Mouse (Mus musculus) forebrain, embryonic 10.5 days (tissue): ENCODE results near the gene Cdh23. TPM values are rescaled to one million over a fixed set of nuclear protein-coding genes. Genes with fewer than 3 reads are reported as not detected.
A peak's percentile ranks its signal among the peaks of the same experiment; 100 is the strongest.

Experiments used
- DNase-seq: peaks from one replicate; pipeline ENCODE4 v3.0.0-alpha.2; 2017; ENCODE audit warnings: low spot score; ENCODE audit errors: extremely low spot score
- H3K27ac ChIP-seq: fragments of 300-500 bp; sonication (generic); 2 replicates; pipeline ENCODE4 v1.5.1; 2016; ENCODE audit warnings: mild to moderate bottlenecking
- H3K27me3 ChIP-seq: fragments of 300-500 bp; sonication (generic); 2 replicates; pipeline ENCODE4 v1.6.1; 2016; ENCODE audit warnings: mild to moderate bottlenecking; ENCODE audit not compliant: poor library complexity, severe bottlenecking
- H3K36me3 ChIP-seq: fragments of 300-500 bp; sonication (generic); replicated peaks from 2 replicates; pipeline ENCODE4 v1.6.1; 2016; ENCODE audit warnings: mild to moderate bottlenecking, moderate library complexity
- H3K4me1 ChIP-seq: fragments of 300-500 bp; sonication (generic); 2 replicates; pipeline ENCODE4 v1.6.1; 2016
- H3K4me3 ChIP-seq: fragments of 300-500 bp; sonication (generic); 2 replicates; pipeline ENCODE4 v1.5.1; 2016; ENCODE audit warnings: mild to moderate bottlenecking, moderate library complexity
- H3K9me3 ChIP-seq: fragments of 300-500 bp; sonication (generic); 2 replicates; pipeline ENCODE4 v1.6.1; 2016; ENCODE audit warnings: mild to moderate bottlenecking, moderate library complexity
- WGBS: fragments of 180-500 bp; shearing (Covaris S2); methylation state at CpG from one replicate; pipeline ENCODE4 v1.1.7; 2016; 5-methylcytosine and 5-hydroxymethylcytosine counted together
- polyA plus RNA-seq: library from polyadenylated mRNA; unstranded; fragments of >200 nt; fragmentation: Nextera tagmentation; extraction: Ambion mirVana; gene quantifications from 2 replicates; pipeline ENCODE4 v1.2.1, GENCODE M21; 2016

Gene Cdh23
- polyA plus RNA-seq, 1 experiment from 2014 or later, result 0.32 TPM

DNA sequence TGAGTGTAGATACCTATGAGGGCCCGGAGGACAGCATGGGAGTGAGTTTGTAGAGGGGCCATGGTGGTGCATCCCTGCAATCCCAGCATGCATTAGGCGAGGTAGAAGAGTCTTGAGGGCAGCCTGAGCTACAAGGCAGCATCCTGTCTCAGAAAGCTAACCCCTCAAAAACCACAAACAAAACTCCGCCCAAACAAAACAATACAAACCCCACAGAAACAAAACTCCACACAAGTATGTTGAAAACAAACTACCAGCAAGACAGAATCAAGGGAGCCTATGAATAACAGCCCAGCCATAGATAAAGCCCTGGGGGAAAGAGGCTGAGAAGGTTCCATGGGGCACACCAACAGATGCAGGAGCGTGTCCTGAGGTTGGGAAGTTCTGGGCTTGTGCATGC is 350.2 kb downstream of the Cdh23 start:
- Histone ChIP-seq H3K4me3 (no peak overlapping the region), H3K4me1 (peaks cover 64% of the 10 kb centered on the region), H3K27ac (no peak overlapping the region), H3K9me3 (no peaks in the 10 kb centered on the region), H3K27me3 (peaks cover 35% of the 10 kb centered on the region), H3K36me3 (no peaks in the 10 kb centered on the region)
- no peak for DNase-seq
- 85% methylated on average over 4 of the region's 4 CpGs for WGBS

DNA sequence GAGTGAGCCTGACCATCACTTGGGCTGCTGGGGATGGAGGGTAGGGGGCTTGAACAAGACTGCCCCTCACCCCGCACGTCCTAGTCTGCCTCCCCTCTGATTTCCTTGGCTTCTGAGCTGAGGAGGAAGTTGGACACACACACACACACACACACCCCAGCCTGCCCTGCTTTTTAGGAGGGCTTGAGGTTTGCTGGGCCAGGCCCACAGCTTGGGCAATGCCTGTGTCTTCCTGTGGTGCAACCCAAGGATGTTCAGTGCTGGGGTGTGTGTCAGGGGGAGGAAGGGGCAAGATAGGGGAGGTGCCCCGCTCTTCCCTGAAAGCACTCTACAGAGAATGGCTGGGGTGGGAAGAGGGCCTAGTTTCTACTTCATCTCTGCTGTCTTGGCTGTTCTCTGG is 352.2 kb downstream of the Cdh23 start:
- Histone ChIP-seq H3K36me3 (no peaks in the 10 kb centered on the region), H3K27ac (0 out of 2 replicates have a peak overlapping the region, but pooled peaks have one; percentile 31), H3K4me1 (peaks cover 47% of the 10 kb centered on the region), H3K9me3 (no peaks in the 10 kb centered on the region), H3K27me3 (peaks cover 34% of the 10 kb centered on the region), H3K4me3 (no peak overlapping the region)
- 82% methylated on average over 3 of the region's 3 CpGs for WGBS
- DNase-seq, result no peak

DNA sequence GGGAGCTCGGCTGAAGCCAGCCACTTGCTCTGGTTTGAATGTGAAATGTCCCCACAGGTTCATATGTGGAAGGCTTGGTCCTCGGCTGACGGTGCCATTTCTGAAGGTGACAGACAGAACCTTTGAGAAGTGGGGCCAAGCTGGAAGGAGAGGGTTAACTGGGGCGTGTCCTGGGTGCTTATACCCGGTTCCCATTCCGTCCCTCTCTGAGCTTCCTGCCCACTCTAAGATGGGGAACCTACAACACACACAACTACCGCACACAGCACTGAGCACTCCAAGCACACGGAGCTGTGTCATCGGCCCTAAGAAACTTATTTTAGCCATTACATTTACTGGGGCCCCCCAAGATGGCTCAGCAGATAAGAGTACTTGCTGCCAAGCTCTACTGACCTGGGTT is 354.8 kb downstream of the Cdh23 start:
- WGBS, result 87% methylated on average over 9 of the region's 9 CpGs
- no peaks in the 10 kb centered on the region for H3K9me3 ChIP-seq
- no peak overlapping the region for H3K4me3 ChIP-seq
- peaks cover 21% of the 10 kb centered on the region for H3K4me1 ChIP-seq
- no peak for DNase-seq
- peaks cover 8% of the 10 kb centered on the region for H3K27me3 ChIP-seq
- no peak overlapping the region for H3K27ac ChIP-seq
- no peaks in the 10 kb centered on the region for H3K36me3 ChIP-seq

DNA sequence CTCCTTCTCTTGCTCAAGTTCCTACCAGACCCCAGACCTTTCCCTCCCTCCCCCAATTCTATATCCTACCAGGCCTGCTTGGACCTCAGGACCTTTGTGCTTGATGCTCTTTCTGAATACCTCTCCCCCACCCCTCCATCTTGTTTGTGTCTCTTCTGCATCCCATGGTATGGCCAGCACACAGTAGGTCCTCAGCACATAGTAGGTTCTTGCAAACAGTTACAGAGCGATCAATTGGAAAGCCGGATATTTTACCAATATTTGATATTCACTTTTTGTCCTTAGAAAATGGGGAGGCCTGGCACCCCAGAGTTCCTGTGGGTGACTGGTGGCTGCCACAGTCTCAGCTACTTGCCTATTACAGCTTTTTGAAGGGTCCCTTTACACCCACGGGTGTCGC is 361.3 kb downstream of the Cdh23 start:
- H3K27me3 ChIP-seq, result no peaks in the 10 kb centered on the region
- no peaks in the 10 kb centered on the region for H3K36me3 ChIP-seq
- WGBS, result 92% methylated on average over 4 of the region's 4 CpGs
- DNase-seq, result no peak
- no peaks in the 10 kb centered on the region for H3K4me1 ChIP-seq
- H3K27ac ChIP-seq, result no peak overlapping the region
- no peak overlapping the region for H3K4me3 ChIP-seq
- no peaks in the 10 kb centered on the region for H3K9me3 ChIP-seq

DNA sequence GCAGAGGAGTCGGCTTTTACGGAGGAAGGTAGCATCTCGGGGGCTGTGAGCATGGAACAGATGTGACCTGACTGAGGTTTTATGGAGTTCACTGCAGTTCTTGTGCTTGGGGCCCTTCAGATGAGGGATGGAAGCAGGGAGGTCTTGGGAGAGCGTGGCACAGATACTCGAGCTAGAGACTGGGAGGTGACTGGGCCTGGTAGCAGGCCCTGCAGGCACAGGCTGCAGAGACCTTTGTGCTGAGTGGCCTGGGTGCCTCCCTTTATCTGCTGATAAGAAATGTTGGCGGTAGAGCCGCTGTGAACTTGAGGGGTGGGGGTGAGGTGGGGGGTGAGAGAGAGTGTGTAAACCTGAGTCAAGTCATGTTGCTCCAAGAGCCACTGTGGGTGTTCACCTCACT is 361.7 kb downstream of the Cdh23 start:
- 84% methylated on average over 7 of the region's 7 CpGs for whole genome bisulfite sequencing
- DNase-seq, result no peak
- Histone ChIP-seq H3K27ac (no peak overlapping the region), H3K27me3 (no peaks in the 10 kb centered on the region), H3K4me3 (no peak overlapping the region), H3K36me3 (no peaks in the 10 kb centered on the region), H3K4me1 (no peaks in the 10 kb centered on the region), H3K9me3 (no peaks in the 10 kb centered on the region)

DNA sequence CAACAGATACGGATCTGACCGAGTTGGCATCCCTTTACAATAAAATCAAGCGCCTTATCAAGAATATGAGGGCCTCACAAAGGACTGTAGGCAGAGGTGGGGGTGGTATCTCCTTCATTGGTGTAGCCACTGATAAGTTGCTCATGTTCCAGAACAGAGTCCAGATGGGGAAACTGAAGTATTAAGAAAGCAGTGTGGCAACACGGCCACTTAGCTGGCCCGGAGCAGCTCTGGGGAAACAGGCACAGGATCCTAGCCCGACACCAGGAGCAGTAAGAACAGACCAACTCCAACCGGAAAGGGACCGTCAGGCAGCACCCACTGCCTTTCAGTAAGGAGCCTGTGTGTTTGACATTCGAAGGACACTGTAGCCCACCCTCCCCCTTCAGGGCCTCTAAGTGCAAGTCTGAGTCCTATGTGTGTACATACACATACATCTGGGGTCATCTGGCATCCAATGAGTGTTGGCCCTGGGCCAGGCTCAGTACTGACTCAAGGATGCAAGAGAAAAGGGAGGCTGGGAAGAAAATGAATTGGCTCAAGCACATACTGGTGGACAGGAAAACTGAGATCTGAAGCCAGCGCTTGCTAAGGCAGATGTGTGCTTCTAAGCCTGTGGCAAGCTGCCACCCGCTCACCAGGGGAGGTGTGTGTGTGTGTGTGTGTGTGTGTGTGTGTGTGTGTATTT is 367.2 kb downstream of the Cdh23 start:
- H3K27ac ChIP-seq, result no peak overlapping the region
- H3K4me3 ChIP-seq, result no peak overlapping the region
- DNase-seq, result no peak
- no peaks in the 10 kb centered on the region for H3K36me3 ChIP-seq
- 90% methylated on average over 11 of the region's 11 CpGs for WGBS
- H3K9me3 ChIP-seq, result no peaks in the 10 kb centered on the region
- H3K4me1 ChIP-seq, result no peaks in the 10 kb centered on the region
- H3K27me3 ChIP-seq, result no peaks in the 10 kb centered on the region

DNA sequence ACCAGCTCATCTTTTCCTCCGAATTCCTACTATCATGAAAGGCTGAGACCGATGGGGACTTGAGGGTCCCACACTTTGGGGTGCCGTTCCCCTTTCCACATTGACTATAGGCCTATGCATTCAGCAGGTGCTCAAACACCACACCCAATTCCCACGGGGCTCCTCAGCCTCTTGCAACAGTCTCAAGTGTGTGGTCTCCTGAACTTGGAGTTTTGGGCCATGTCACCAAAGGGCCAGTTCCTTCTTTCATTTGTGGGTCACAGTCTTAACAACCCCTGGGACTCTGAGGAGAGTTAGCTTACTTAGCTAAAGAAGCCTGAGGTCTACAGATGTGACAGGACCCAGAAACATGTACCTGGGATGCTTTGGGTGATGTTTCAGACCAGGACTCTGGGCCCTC is 380.1 kb downstream of the Cdh23 start:
- no peak for DNase-seq
- no peaks in the 10 kb centered on the region for H3K9me3 ChIP-seq
- 92% methylated on average over 4 of the region's 4 CpGs for WGBS
- H3K27me3 ChIP-seq, result no peaks in the 10 kb centered on the region
- H3K27ac ChIP-seq, result no peak overlapping the region
- H3K4me3 ChIP-seq, result no peak overlapping the region
- no peaks in the 10 kb centered on the region for H3K36me3 ChIP-seq
- no peaks in the 10 kb centered on the region for H3K4me1 ChIP-seq

DNA sequence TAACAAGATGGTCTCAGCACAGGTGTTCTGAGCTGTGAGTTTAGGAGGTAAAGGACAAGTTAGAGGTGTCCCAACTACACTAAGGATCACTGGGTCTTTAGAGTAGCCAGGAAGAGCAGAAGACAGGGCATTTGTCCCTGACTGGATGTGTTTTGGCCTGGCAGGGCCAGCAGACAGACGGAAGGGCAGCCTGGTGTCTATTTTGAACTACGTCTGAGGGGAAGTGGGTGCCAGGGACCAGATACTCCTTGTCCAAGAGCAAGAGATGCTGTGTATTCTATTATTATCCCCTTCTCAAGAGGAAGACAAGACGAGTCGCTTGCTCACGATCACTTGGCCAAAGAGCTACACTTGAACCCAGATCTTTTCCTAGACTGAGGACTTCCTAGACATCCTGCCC is 382.7 kb downstream of the Cdh23 start:
- Histone ChIP-seq H3K27me3 (no peaks in the 10 kb centered on the region), H3K4me3 (no peak overlapping the region), H3K27ac (no peak overlapping the region), H3K4me1 (no peaks in the 10 kb centered on the region), H3K9me3 (no peaks in the 10 kb centered on the region), H3K36me3 (no peaks in the 10 kb centered on the region)
- 91% methylated on average over 5 of the region's 5 CpGs for WGBS
- no peak for DNase-seq

DNA sequence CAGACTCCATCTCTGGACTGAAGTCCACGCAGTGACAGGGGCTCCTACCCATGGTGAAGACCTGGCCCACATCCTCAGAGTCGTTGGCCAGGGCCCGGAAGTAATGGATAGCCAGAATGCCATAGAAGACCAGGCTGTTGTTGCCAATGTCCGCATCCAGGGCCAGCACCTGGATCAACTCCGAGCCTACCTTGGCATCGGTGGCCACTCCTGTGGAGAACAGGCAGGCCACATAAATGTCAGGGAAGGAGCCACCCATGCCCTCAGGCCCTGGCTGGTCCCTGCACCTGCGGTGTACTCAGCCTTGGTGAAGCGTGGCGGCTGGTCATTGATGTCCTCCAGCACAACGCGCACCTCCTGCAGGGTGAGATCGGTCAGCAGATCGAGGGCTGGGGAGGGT is 385.7 kb downstream of the Cdh23 start:
- Histone ChIP-seq H3K27me3 (no peaks in the 10 kb centered on the region), H3K4me1 (peaks cover 2% of the 10 kb centered on the region), H3K27ac (no peak overlapping the region), H3K36me3 (no peaks in the 10 kb centered on the region), H3K9me3 (no peaks in the 10 kb centered on the region), H3K4me3 (no peak overlapping the region)
- 91% methylated on average over 13 of the region's 13 CpGs for WGBS
- DNase-seq, result no peak

DNA sequence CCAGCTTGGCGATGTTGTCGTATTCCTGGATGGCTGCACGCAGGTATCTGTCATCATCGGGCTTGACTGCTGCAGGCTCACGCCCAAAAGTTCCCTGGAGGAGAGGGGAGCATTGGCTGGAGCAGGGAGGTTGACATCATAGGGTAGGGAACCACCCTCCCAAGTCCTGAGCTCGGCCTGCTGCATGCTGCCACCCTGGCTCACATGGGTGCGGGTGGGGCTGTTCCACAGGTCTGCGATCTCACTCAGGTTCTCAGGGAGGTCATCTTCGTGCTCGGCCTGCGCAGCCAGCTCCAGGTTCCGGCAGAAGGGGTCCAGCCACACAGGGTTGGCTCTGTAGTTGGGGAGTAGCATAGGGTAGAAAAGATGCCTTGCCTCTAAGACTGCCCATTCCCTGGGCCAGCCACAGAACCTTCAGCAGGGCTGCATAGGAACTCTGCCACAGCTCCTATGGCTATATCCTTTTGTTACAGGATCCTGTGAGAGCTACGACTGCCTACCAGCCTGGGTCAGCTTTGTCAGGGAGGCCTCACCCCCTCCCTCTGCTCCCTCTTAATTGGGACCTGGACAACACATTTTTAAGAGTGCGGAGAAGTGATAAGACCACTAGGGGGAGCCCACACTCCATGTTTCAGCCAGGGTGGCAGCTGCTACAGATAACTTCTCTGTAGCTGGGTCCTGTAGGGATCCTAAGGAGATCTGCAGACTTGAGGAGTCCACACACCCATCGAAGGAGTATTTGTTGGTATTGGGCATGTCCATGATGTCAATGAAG is 391.2 kb downstream of the Cdh23 start:
- Histone ChIP-seq H3K27ac (no peak overlapping the region; the same call in 1 of the 2 replicates), H3K9me3 (no peaks in the 10 kb centered on the region), H3K4me3 (no peak overlapping the region), H3K36me3 (peaks cover 35% of the 10 kb centered on the region), H3K27me3 (no peaks in the 10 kb centered on the region), H3K4me1 (peaks cover 10% of the 10 kb centered on the region)
- peak; percentile 84 for DNase-seq
- 72% methylated on average over 15 of the region's 15 CpGs for WGBS

DNA sequence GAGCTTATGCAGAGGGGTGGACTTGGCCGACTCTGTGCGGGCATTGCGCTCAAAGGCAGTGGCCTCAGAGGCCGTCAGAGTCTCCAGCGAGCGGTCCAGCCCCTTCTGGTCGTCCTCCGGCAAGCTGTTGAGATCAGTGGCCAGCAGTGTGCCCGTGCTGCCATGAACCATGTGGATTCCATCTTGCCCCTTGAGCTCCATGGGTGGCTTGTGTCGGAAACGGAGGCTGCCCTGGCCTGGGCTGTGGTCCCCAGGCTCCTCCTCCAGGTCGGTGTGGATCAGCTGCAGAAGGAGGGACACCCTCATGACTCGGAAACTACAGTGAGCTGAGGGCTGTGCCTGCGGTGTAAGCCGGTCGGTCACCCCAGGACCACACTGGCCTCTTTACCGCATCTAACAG is 392.9 kb downstream of the Cdh23 start:
- no peaks in the 10 kb centered on the region for H3K9me3 ChIP-seq
- peaks cover 51% of the 10 kb centered on the region for H3K36me3 ChIP-seq
- H3K27me3 ChIP-seq, result no peaks in the 10 kb centered on the region
- peaks cover 10% of the 10 kb centered on the region for H3K4me1 ChIP-seq
- WGBS, result 88% methylated on average over 17 of the region's 17 CpGs
- no peak overlapping the region for H3K4me3 ChIP-seq
- DNase-seq, result no peak
- H3K27ac ChIP-seq, result no peak overlapping the region

DNA sequence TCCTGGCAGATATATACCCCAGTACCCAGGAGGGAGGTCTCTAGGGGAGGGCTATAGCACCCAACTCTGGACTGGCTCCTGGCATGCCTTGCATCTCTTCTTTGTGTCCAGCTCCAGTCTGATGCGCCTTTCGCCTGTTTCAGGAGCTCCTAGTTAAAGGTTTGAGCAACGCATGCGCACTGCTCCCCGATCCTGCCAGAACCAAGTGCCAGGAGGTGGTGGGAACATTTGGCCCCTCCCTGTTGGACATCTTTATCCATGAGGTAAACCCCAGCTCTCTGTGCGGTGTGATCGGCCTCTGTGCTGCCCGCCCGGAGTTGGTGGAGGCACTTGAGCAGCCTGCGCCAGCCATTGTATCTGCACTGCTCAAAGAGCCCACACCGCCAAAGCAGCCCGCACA is 396.7 kb downstream of the Cdh23 start:
- Histone ChIP-seq H3K27me3 (no peaks in the 10 kb centered on the region), H3K4me1 (no peaks in the 10 kb centered on the region), H3K36me3 (peaks cover 83% of the 10 kb centered on the region), H3K9me3 (no peaks in the 10 kb centered on the region), H3K27ac (no peak overlapping the region), H3K4me3 (no peak overlapping the region)
- 97% methylated on average over 12 of the region's 12 CpGs for WGBS
- no peak for DNase-seq

DNA sequence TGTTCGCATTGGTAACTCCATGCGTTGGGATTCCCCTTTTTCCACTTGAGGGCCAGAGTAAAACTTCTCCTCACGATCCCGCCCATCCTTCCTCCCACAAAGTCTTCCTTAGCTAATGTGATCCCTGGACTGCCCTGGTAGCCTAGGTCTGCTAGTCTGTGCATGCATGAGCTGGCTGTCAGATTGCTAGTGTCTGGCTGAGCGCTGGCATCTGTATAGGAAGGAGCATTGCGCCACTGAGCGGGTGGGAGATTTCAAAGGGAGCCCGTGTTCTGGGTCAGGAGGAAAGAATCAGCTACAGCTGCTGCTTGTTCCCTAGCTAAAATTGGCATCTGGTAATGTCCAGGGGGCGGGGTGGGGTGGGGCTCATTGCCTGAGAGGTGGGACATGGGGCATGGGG is 400.3 kb downstream of the Cdh23 start:
- H3K4me1 ChIP-seq, result peaks cover under 1% of the 10 kb centered on the region; the same call in 1 of the 2 replicates
- WGBS, result 89% methylated on average over 9 of the region's 9 CpGs
- H3K36me3 ChIP-seq, result peaks cover 93% of the 10 kb centered on the region
- H3K27ac ChIP-seq, result no peak overlapping the region
- DNase-seq, result no peak
- H3K4me3 ChIP-seq, result no peak overlapping the region
- H3K9me3 ChIP-seq, result no peaks in the 10 kb centered on the region
- H3K27me3 ChIP-seq, result no peaks in the 10 kb centered on the region
